Mouse (Mus musculus): ENCODE data around the gene Papss2.

DNA sequence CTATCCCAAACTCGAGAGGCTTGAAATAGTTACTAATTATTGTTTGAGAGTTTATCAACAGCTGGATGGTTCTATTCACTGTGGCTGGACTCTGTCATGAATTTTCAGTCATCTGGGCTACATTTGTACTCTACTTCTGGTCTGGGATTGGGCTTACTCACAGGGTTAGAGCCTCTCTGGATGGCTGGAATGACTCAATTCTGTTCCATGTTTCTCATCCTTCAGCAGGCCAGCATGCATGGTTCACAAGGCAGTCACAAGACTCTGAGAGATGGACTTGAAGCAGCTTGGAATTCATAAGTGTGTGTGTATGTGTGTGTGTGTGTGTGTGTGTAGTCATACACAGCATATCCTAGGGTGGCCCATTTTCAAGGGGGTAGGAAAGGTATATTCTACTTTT is 43.5 kb upstream of the Papss2 start:
- TF ChIP-seq GATA1 (IDR thresholded peaks at IDR 0.05; ENCODE audit: low read length): no peak
- TF ChIP-seq TAL1 (IDR thresholded peaks at IDR 0.05; ENCODE audit: low read length): no peak
